Mouse (Mus musculus) bone marrow, adult 2 months (tissue): ENCODE results near the gene Tsc22d1.

ENCODE experiments used
- CTCF ChIP-seq: fragments of 200-500 bp; IDR thresholded peaks from 2 replicates; pipeline ENCODE4 v1.5.1; 2011; ENCODE audit warnings: low read length, control low read depth; ENCODE audit not compliant: control insufficient read depth, insufficient read depth
- POLR2A ChIP-seq: fragments of 200-500 bp; IDR thresholded peaks from 2 replicates; pipeline ENCODE4 v1.6.1; 2011; ENCODE audit warnings: low read depth, mild to moderate bottlenecking, control low read depth, low read length, borderline replicate concordance; ENCODE audit not compliant: control insufficient read depth

DNA sequence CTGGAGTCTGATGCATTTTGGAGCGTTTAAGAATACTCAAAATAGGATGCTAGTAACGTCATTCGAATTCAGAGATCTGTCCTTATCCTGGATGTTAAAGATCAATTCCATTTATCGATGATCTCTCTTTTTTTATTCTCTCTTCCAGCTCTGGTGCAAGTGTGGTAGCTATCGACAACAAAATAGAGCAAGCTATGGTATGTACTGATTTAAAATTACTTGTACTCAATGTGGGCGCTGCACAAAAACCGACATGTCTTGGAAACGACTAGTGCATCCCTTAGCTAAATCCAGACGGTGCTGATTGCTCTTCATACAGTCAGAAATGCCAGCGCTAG is 90.3 kb downstream of the Tsc22d1 start:
- TF ChIP-seq CTCF, result no peak
- no peak for TF ChIP-seq POLR2A
